Mouse (Mus musculus) cerebellum, postnatal 36 days (tissue): ENCODE measurements at regions not wholly inside any gene's neighbourhood (a gene's known extent, or its start where the extent isn't known, plus 50 kb on each side); places are given as distances from the start of the nearest gene placed in this dataset.

Experiments used
- DNase-seq, 2 experiments: peaks; one replicate each; pipeline ENCODE4 v3.0.0; 2021 to 2022; ENCODE audit warnings: mixed read lengths in 2 of 2

GRCm38 (mm10) chr17:63575316-63576007, 75.6 kb upstream of the Fbxl17 start:
- DNase-seq: peak; percentile 45 to 70

DNA sequence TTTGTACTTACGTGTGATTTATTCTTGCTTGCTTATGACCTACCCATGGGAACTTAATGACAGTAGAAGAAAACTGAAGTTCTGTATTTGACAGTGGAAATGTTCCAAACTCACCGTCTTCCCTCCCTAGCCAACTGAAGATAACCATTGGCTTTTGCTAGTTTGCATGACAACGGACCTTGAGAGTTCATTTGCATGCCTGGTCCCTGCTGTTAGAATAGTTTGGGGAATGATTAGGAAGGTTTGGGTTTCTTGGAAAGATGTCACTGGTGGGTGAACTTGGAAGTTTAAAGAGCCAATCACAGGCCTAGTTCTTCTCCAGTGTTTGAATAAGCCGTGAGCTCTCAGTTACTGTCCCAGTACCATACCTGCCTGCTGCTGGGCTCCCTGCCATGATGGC, 83.1 kb upstream of the Fbxl17 start:
- DNase-seq: no peak

DNA sequence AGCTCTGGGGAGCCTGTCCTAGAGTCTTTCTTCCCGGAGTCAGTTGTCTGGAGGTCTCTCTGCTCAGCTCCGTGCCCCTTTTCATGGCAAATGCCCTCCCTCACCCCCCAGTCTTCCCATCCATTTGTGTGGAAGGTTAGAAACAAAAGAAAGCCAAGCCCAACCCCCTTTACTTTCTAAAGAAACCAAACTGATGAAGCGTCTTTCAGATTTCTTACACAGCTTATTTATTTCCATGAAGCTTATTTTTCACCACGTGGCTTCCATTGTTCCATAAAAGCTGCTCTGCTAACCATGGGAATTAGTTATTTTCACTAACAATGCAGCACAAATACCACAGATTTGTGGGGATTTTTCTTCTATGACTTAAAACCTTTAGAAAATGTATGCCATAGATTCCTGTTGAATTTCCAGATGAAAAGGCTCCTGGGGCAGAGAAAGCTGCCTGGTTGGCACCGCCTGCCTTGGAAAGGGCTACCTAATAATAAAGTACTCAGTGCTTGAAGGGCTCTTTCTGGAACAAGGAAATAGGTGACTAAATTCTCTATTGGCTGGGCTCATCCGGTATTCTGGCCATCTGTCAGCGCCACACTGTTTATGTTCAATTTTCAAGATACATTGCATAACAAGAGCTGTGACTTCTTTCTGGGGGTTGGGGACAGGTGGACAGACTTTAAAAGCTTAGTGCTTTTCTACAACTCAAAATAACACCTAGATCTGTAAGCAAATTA, 107.4 kb upstream of the Fbxl17 start:
- DNase-seq: peak; percentile 56 to 66

GRCm38 (mm10) chr17:63622726-63623125, 122.9 kb upstream of the Fbxl17 start:
- no peak for DNase-seq

DNA sequence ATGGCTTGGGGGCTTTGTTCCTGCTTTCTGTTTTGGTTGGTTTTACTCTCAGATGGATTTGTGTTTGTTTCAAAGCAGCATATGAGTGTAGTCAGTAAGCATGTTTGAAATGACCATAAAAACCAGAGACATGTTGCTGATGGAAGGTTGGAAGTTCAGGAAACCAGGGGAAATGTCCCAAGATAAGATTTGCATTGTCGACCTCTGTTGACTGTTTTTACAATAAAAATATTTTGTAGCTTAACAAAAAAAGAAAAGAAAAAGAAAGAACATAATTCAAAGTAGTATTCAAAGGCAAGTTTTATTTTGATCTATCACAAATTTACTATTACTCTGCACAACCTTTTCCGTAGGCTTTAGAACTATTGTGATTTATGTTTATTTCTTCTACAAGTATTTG, 137.8 kb upstream of the Fbxl17 start:
- no peak for DNase-seq

DNA sequence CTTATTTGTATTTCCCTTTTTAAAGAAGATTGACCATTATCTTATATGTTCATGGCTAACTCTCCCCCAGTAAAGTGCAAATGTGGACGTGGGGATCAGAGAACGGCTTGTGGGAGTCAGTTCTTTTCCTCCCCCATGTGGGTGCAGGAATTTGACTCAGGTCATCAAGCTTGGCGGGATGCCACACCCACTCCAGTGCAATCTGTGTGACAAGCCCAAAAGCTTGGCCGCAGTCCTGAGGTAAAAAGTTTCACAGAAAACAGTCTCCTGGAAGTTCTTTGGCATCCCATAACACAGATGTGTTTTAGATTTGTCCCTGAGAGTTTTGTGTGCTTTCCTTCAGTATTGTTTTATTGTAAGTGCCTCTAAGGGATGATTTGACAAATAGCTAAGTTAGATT, 144.6 kb upstream of the Fbxl17 start:
- DNase-seq: peak; percentile 8 to 46

- DNase-seq: no peak
These were observed 157.9 kb upstream of the Fbxl17 start for GRCm38 (mm10) chr17:63657687-63658086.

DNA sequence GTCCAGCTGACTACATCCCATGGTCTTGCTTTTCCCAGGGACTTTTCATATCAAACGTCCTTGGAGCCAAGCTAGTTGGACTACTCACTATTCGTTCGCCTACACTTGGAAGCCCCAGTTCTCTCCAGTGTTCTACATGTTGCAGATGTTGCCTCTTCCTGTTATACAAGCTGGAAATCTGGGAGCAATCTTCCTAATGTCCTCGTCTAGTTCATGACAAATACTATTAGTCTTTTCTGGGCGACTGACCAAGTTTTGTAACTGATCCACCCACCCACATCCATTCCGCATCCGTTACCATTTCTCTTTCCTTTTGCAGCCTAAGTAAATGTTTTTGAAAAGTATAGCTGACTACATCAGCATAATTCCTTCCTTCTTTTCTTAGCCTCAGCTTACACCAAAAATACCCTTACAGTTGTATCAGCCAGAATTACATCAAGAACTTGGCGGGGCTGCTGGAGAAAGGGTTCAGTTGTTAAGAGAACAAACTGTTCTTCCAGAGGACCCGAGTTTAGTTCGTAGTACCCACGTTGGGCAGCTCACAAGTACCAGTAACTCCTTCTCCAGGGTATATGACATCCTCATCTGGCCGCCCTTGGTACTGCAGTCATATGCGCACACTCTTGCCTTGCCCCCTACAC, 161.1 kb upstream of the Fbxl17 start:
- DNase-seq: no peak

- DNase-seq: no peak
These were observed 161.8 kb upstream of the Fbxl17 start for GRCm38 (mm10) chr17:63661584-63661983.

DNA sequence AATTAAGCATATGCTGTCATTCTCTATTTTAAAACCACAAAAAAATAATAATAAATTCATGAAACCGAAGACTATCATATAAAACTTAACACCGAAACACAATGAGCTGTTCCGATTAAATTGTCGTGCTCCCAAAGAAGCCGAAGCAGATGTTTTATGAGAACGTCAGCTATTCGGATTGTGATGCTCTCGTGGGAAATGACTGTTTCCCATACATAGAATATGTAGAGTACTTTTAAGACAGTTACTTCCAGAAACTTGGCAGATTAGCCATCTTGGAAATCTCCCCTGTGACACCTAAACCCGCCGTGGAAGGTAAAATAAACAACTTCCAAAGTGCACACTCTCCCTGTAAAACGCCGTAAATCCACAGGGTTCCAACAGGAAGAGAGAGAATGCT, 162.4 kb upstream of the Fbxl17 start:
- no peak for DNase-seq

GRCm38 (mm10) chr17:63676791-63677190, 177.0 kb upstream of the Fbxl17 start:
- DNase-seq: no peak

DNA sequence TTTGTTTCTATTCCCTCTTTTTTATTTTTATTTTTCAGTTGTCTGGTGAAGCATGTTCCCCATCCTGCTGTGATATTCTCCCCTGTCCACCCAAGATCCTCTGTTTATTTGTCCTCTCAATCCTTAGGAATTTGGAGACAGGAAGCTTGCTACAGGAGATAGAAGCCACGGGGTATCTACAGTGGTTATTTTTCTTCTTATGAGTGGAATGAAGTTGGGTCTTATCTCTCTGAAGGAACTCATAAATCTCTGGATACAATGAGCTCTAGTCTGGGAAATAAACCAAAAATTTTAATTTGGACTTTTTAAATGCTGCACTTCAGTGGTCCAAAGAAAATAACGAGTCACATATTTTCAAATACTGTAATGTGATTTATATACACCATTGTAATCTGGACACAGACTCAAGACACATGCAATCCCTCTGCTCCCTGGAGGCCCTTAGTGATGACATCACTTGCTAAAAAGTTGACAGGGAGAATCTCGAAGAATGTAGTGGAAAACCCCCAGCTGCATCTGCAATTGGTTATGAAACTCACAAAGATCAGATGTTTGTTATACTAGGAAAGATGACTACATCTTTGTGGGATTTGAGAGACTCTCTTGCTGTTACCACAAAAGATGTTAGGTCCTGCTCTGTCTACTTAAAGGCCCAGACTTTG, 178.3 kb upstream of the Fbxl17 start:
- no peak for DNase-seq

DNA sequence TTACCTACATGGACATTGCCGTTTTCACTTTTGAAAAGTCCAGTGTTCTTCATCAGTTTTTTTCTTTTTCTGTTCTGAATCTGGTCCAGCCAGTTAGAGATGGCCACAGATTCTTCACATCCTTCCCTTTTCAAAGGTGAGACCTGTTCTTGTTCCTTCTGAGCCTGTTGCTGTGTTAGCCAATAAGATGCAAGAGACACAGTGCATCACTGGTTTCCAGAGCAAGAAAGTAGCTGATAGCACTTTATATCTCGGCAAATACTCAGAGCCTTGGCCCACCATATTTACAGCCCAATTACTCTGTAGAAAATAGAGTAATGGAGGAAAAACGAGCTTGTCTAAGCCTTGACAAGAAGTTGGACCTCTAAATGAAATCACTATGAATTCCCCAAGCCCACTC, 180.7 kb upstream of the Fbxl17 start:
- no peak for DNase-seq

GRCm38 (mm10) chr17:63683345-63683744, 179.5 kb upstream of the Fer start:
- DNase-seq: peak; percentile 15 to 25

- no peak for DNase-seq
These were observed 178.8 kb upstream of the Fer start for GRCm38 (mm10) chr17:63684026-63684425.

GRCm38 (mm10) chr17:63685956-63686355, 176.9 kb upstream of the Fer start:
- no peak for DNase-seq

- DNase-seq: no peak
These were observed 176.5 kb upstream of the Fer start for GRCm38 (mm10) chr17:63686361-63686760.

- DNase-seq: no peak
These were observed 173.6 kb upstream of the Fer start for GRCm38 (mm10) chr17:63689291-63689690.

GRCm38 (mm10) chr17:63690829-63691689, 171.8 kb upstream of the Fer start:
- no peak for DNase-seq

GRCm38 (mm10) chr17:63691690-63691968, 171.2 kb upstream of the Fer start:
- no peak for DNase-seq

DNA sequence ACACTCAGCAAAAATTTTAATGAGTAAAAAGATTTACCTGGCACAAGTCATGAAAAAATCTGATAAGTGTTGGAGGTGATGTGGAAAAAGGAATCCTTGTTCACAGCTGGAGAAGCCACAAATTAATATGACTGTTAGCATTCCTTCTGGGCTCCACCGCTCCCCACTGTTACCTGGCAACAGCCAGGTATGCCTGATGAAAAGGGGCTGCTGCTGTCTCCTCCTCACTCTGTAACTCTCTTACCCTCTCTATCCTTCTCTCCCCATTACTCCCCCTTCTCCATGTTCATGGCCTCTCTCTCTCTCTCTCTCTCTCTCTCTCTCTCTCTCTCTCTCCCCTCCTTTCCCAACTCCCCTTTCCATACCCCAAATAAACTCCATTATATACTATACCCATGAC, 169.6 kb upstream of the Fer start:
- no peak for DNase-seq

- DNase-seq: no peak
These were observed 163.3 kb upstream of the Fer start for GRCm38 (mm10) chr17:63699537-63699936.

GRCm38 (mm10) chr17:63704991-63705390, 157.9 kb upstream of the Fer start:
- no peak for DNase-seq
